Mouse (Mus musculus) lung, postnatal 0 days (tissue): Measurements from ENCODE around the gene Zfp655.

Experiments
- CTCF ChIP-seq: IDR thresholded peaks from 2 replicates; pipeline ENCODE4 v1.5.1; 2016; ENCODE audit warnings: antibody characterized with exemption, mild to moderate bottlenecking
- EP300 ChIP-seq: IDR thresholded peaks from 2 replicates; pipeline ENCODE4 v1.6.1; 2016; ENCODE audit warnings: antibody characterized with exemption, mild to moderate bottlenecking, control low read depth

DNA sequence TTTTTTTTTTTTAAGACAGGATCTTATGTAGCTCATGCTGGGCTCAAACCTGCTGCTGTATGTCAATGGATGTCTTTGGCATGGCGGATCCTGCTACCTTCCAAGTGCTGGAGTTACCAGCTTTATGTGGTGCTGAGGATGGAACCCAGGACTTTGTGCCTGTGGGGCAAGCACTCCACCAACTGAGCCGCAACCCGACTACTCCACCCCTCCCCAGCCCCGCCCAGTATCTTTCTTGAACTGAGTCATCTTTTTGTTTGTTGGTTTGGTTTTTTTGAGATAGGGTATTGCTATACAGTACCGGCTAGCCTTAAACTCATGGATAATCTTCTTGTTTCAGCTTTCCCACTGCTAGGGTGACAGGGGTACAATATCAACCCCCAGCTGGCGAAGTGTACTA, 42.1 kb upstream of the Zfp655 start:
- TF ChIP-seq CTCF (no peak), EP300 (no peak)
